Mouse (Mus musculus): ENCODE results near the gene Tbrg1. TPM values are rescaled to one million over a fixed set of nuclear protein-coding genes. Genes with fewer than 3 reads are reported as not detected.

The Tbrg1 gene
- polyA plus RNA-seq, 1 experiment from 2014 or later: 114 TPM

DNA sequence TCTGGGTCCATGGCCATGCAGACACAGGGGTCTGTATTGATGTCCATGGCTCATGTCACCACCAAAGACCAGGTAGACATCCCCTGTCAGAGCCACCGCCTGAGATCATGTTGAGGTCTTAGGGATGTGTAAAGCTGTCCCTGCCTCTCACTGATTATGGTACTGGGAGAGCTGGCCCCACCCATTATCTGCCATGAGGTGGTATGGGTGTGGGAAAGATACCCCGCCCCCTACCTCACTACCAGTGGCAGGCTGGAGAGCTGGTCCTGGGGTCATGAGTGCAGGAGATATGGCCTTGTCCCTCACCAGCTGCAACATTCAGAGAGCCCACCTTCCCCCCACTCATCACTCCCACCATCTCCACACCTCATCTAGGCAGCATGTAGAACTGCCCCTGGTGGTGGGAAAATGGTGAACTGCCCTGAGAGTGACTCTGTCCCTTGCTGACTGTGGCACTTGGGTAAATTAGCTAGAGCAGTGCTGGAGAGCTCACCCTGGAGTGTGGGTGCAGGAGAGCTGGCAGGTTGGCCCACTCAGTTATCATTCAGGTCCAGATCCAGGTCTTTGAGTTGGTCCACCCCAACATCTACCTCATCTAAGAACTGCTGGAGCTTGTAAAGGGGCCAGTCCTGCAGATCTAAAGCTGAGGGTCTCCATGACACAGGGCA lies 56.4 kb downstream of the Tbrg1 start:
- no peak overlapping the region for H3K4me3 ChIP-seq (replicated peaks)
- no peak for ATAC-seq (ENCODE audit: low FRiP score)
- H3K27me3 ChIP-seq: no peaks in the 10 kb centered on the region
- H3K4me1 ChIP-seq: no peaks in the 10 kb centered on the region
- H3K4me2 ChIP-seq: no peak overlapping the region
- no peaks in the 10 kb centered on the region for H3K9me3 ChIP-seq
- H3K36me3 ChIP-seq (replicated peaks): no peaks in the 10 kb centered on the region
- WGBS: 98% methylated on average over 2 of the region's 2 CpGs
- H3K27ac ChIP-seq: no peak overlapping the region
- H3K9ac ChIP-seq: no peak overlapping the region

Other genes with a start within 250 kb of the Tbrg1 start
- 22.7 and 24.1 TPM in 2 replicates for gene Robo3, start 224.1 kb downstream of the Tbrg1 start, polyA plus RNA-seq (2016; fragmentation: Nextera tagmentation; extraction: Ambion mirVana)
- 46.9 and 47.3 TPM in 2 replicates for gene Msantd2, start 168.0 kb downstream of the Tbrg1 start, polyA plus RNA-seq (2016; fragmentation: Nextera tagmentation; extraction: Ambion mirVana)
- gene Esam, start 129.2 kb downstream of the Tbrg1 start, polyA plus RNA-seq (2016; fragmentation: Nextera tagmentation; extraction: Ambion mirVana): 23.2 and 24.3 TPM in 2 replicates
- gene Vsig2, start 118.1 kb downstream of the Tbrg1 start, polyA plus RNA-seq (2016; fragmentation: Nextera tagmentation; extraction: Ambion mirVana): 0.32 and 0.82 TPM in 2 replicates
- gene Nrgn, start 104.4 kb downstream of the Tbrg1 start, polyA plus RNA-seq (2016; fragmentation: Nextera tagmentation; extraction: Ambion mirVana): 3.8 and 4.2 TPM in 2 replicates
- 7.3 and 7.4 TPM in 2 replicates for gene Siae, start 101.6 kb downstream of the Tbrg1 start, polyA plus RNA-seq (2016; fragmentation: Nextera tagmentation; extraction: Ambion mirVana)
- gene Spa17, start 43.6 kb downstream of the Tbrg1 start, polyA plus RNA-seq (2016; fragmentation: Nextera tagmentation; extraction: Ambion mirVana): 18.9 and 21.2 TPM in 2 replicates
- gene Panx3, start 11.9 kb upstream of the Tbrg1 start, polyA plus RNA-seq (2016; fragmentation: Nextera tagmentation; extraction: Ambion mirVana): 0.19 TPM in 2 replicates
- not detected in 2 replicates for gene Olfr160, start 58.9 kb upstream of the Tbrg1 start, polyA plus RNA-seq (2016; fragmentation: Nextera tagmentation; extraction: Ambion mirVana)
- not detected in 2 replicates for gene Olfr874, start 87.8 kb upstream of the Tbrg1 start, polyA plus RNA-seq (2016; fragmentation: Nextera tagmentation; extraction: Ambion mirVana)
- gene Olfr875, start 114.5 kb upstream of the Tbrg1 start, polyA plus RNA-seq (2016; fragmentation: Nextera tagmentation; extraction: Ambion mirVana): not detected in 2 replicates
- gene Olfr876, start 145.7 kb upstream of the Tbrg1 start, polyA plus RNA-seq (2016; fragmentation: Nextera tagmentation; extraction: Ambion mirVana): not detected in 2 replicates
- not detected in 2 replicates for gene Olfr877, start 197.0 kb upstream of the Tbrg1 start, polyA plus RNA-seq (2016; fragmentation: Nextera tagmentation; extraction: Ambion mirVana)
- gene Olfr145, start 239.4 kb upstream of the Tbrg1 start, polyA plus RNA-seq (2016; fragmentation: Nextera tagmentation; extraction: Ambion mirVana): not detected in 2 replicates